Mouse (Mus musculus) MEL (cell line): Measurements from ENCODE around the gene Rpl18a. TPM values are rescaled to one million over a fixed set of nuclear protein-coding genes. Genes with fewer than 3 reads are reported as not detected.

Source experiments
- DNase-seq: peaks from one replicate; pipeline ENCODE4 v3.0.0; 2011; ENCODE audit warnings: low read depth, low spot score
- H3K27ac ChIP-seq: 2 replicates; pipeline ENCODE4 v1.5.1; 2012; ENCODE audit warnings: low read depth, mild to moderate bottlenecking, control low read depth, low read length, moderate library complexity; ENCODE audit not compliant: control insufficient read depth
- H3K27me3 ChIP-seq, 2 experiments: fragments of 150-350 bp in 1 of 2; sonication (generic) in 1 of 2; 2 replicates each; pipeline ENCODE4 v1.6.1; 2012; ENCODE audit warnings: low read length in 2 of 2, mild to moderate bottlenecking in 2 of 2, improper control_type of control experiment in 1 of 2, moderate library complexity in 1 of 2; ENCODE audit not compliant: insufficient read depth in 2 of 2, control insufficient read depth in 1 of 2
- H3K36me3 ChIP-seq, 2 experiments: 2 replicates each; pipeline ENCODE4 v1.6.1; 2012 to 2014; ENCODE audit warnings: low read length in 2 of 2, improper control_type of control experiment in 1 of 2, inconsistent platforms in 1 of 2, mild to moderate bottlenecking in 1 of 2; ENCODE audit not compliant: insufficient read depth in 2 of 2, control insufficient read depth in 1 of 2
- H3K4me1 ChIP-seq, 2 experiments: fragments of 150-350 bp in 1 of 2; sonication (generic) in 1 of 2; 2 replicates each; pipeline ENCODE4 v1.6.1; 2012; ENCODE audit warnings: low read length in 2 of 2, improper control_type of control experiment in 1 of 2, mild to moderate bottlenecking in 1 of 2; ENCODE audit not compliant: insufficient read depth in 2 of 2, control insufficient read depth in 1 of 2
- H3K4me3 ChIP-seq, 2 experiments: fragments of 150-350 bp in 1 of 2; sonication (generic) in 1 of 2; 2 replicates each; pipeline ENCODE4 v1.5.1; 2012; ENCODE audit warnings: low read depth in 2 of 2, low read length in 2 of 2, mild to moderate bottlenecking in 2 of 2, moderate library complexity in 2 of 2, control low read depth in 1 of 2, improper control_type of control experiment in 1 of 2; ENCODE audit not compliant: control insufficient read depth in 1 of 2, insufficient read depth in 1 of 2
- H3K79me2 ChIP-seq: 2 replicates; pipeline ENCODE4 v1.6.1; 2012; ENCODE audit warnings: mild to moderate bottlenecking, low read length, moderate library complexity; ENCODE audit not compliant: control insufficient read depth, poor library complexity, insufficient read depth
- H3K9ac ChIP-seq: 2 replicates; pipeline ENCODE4 v1.6.1; 2012; ENCODE audit warnings: low read depth, mild to moderate bottlenecking, control low read depth, low read length, moderate library complexity; ENCODE audit not compliant: control insufficient read depth, poor library complexity, severe bottlenecking
- H3K9me3 ChIP-seq: fragments of 150-350 bp; sonication (generic); replicated peaks from 2 replicates; pipeline ENCODE4 v1.6.1; 2012; ENCODE audit warnings: mild to moderate bottlenecking, low read length, improper control_type of control experiment, moderate library complexity; ENCODE audit not compliant: insufficient read depth
- BHLHE40 ChIP-seq: IDR thresholded peaks from 2 replicates; pipeline ENCODE4 v1.6.1; 2012; ENCODE audit warnings: low read depth, mild to moderate bottlenecking, inconsistent platforms, low read length, improper control_type of control experiment, borderline replicate concordance
- CHD1 ChIP-seq: IDR thresholded peaks from 2 replicates; pipeline ENCODE4 v1.6.1; 2012; ENCODE audit warnings: low read depth, mild to moderate bottlenecking, inconsistent platforms, low read length, improper control_type of control experiment
- CHD2 ChIP-seq: IDR thresholded peaks from 2 replicates; pipeline ENCODE4 v1.6.1; 2011; ENCODE audit warnings: low read length, improper control_type of control experiment
- E2F4 ChIP-seq: IDR thresholded peaks from 2 replicates; pipeline ENCODE4 v1.6.1; 2011; ENCODE audit warnings: low read depth, low read length, improper control_type of control experiment, borderline replicate concordance
- ETS1 ChIP-seq: IDR thresholded peaks from 2 replicates; pipeline ENCODE4 v1.6.1; 2012; ENCODE audit warnings: low read depth, mild to moderate bottlenecking, inconsistent platforms, low read length, improper control_type of control experiment, moderate library complexity
- GABPA ChIP-seq: IDR thresholded peaks from 2 replicates; pipeline ENCODE4 v1.6.1; 2012; ENCODE audit warnings: low read depth, mild to moderate bottlenecking, inconsistent platforms, low read length, improper control_type of control experiment, moderate library complexity
- GATA1 ChIP-seq: IDR thresholded peaks from 2 replicates; pipeline ENCODE4 v1.6.1; 2011; ENCODE audit warnings: low read depth, low read length, improper control_type of control experiment
- HCFC1 ChIP-seq: IDR thresholded peaks from 2 replicates; pipeline ENCODE4 v1.6.1; 2012; ENCODE audit warnings: low read depth, mild to moderate bottlenecking, inconsistent platforms, low read length, improper control_type of control experiment, moderate library complexity
- JUND ChIP-seq: IDR thresholded peaks from 2 replicates; pipeline ENCODE4 v1.6.1; 2011; ENCODE audit warnings: low read depth, mild to moderate bottlenecking, improper control_type of control experiment, low read length
- KAT2A ChIP-seq: conservative IDR thresholded peaks from 2 replicates; pipeline ENCODE4 v1.6.1; 2012; ENCODE audit warnings: low read depth, low read length, improper control_type of control experiment, inconsistent platforms
- MAFK ChIP-seq: IDR thresholded peaks from 2 replicates; pipeline ENCODE4 v1.6.1; 2011; ENCODE audit warnings: low read depth, mild to moderate bottlenecking, low read length, improper control_type of control experiment, borderline replicate concordance
- MEF2A ChIP-seq: IDR thresholded peaks from 2 replicates; pipeline ENCODE4 v1.6.1; 2014; ENCODE audit warnings: low read depth, mild to moderate bottlenecking, inconsistent platforms, low read length, improper control_type of control experiment; ENCODE audit not compliant: poor library complexity, insufficient replicate concordance, severe bottlenecking; ENCODE audit errors: extremely low read depth
- MXI1 ChIP-seq: IDR thresholded peaks from 2 replicates; pipeline ENCODE4 v1.6.1; 2011; ENCODE audit warnings: mild to moderate bottlenecking, low read depth, low read length, improper control_type of control experiment
- MYB ChIP-seq: IDR thresholded peaks from 2 replicates; pipeline ENCODE4 v1.6.1; 2011; ENCODE audit warnings: mild to moderate bottlenecking, low read depth, low read length, improper control_type of control experiment
- MYC ChIP-seq: IDR thresholded peaks from 2 replicates; pipeline ENCODE4 v1.6.1; 2011; ENCODE audit warnings: low read depth, mild to moderate bottlenecking, low read length, improper control_type of control experiment, moderate library complexity
- NELFE ChIP-seq: IDR thresholded peaks from 2 replicates; pipeline ENCODE4 v1.6.1; 2011; ENCODE audit warnings: low read depth, low read length, improper control_type of control experiment
- NRF1 ChIP-seq: IDR thresholded peaks from 2 replicates; pipeline ENCODE4 v1.6.1; 2014; ENCODE audit warnings: low read depth, mild to moderate bottlenecking, inconsistent platforms, low read length, improper control_type of control experiment, moderate library complexity; ENCODE audit not compliant: poor library complexity, insufficient read depth, severe bottlenecking
- POLR2A ChIP-seq, 2 experiments: IDR thresholded peaks; 2 replicates each; pipeline ENCODE4 v1.6.1; 2011 to 2012; ENCODE audit warnings: low read length in 2 of 2, mild to moderate bottlenecking in 2 of 2, control low read depth in 1 of 2, improper control_type of control experiment in 1 of 2, low read depth in 1 of 2, moderate library complexity in 1 of 2; ENCODE audit not compliant: control insufficient read depth in 1 of 2, insufficient read depth in 1 of 2, poor library complexity in 1 of 2
- POLR2AphosphoS2 ChIP-seq: IDR thresholded peaks from 2 replicates; pipeline ENCODE4 v1.6.1; 2011; ENCODE audit warnings: low read length, improper control_type of control experiment
- POLR2AphosphoS5 ChIP-seq: IDR thresholded peaks from 2 replicates; pipeline ENCODE4 v1.6.1; 2012; ENCODE audit warnings: low read depth, borderline replicate concordance, mild to moderate bottlenecking, inconsistent platforms, low read length, moderate library complexity, mixed read lengths
- RAD21 ChIP-seq: IDR thresholded peaks from 2 replicates; pipeline ENCODE4 v1.6.1; 2011; ENCODE audit warnings: mild to moderate bottlenecking, low read depth, low read length, improper control_type of control experiment
- SIN3A ChIP-seq: IDR thresholded peaks from 2 replicates; pipeline ENCODE4 v1.6.1; 2012; ENCODE audit warnings: low read length, improper control_type of control experiment, inconsistent platforms
- SMC3 ChIP-seq: IDR thresholded peaks from 2 replicates; pipeline ENCODE4 v1.6.1; 2011; ENCODE audit warnings: low read depth, low read length, improper control_type of control experiment
- TAL1 ChIP-seq: IDR thresholded peaks from 2 replicates; pipeline ENCODE4 v1.6.1; 2012; ENCODE audit warnings: mild to moderate bottlenecking, inconsistent platforms, low read length, moderate library complexity, mixed read lengths
- USF2 ChIP-seq, 2 experiments: IDR thresholded peaks; 2 replicates each; pipeline ENCODE4 v1.6.1; 2011 to 2012; ENCODE audit warnings: improper control_type of control experiment in 2 of 2, low read length in 2 of 2, borderline replicate concordance in 1 of 2, inconsistent platforms in 1 of 2, low read depth in 1 of 2, mild to moderate bottlenecking in 1 of 2; ENCODE audit not compliant: insufficient read depth in 1 of 2
- ZMIZ1 ChIP-seq: IDR thresholded peaks from 2 replicates; pipeline ENCODE4 v1.6.1; 2012; ENCODE audit warnings: low read depth, mild to moderate bottlenecking, inconsistent platforms, low read length, improper control_type of control experiment, moderate library complexity
- ZNF384 ChIP-seq: IDR thresholded peaks from 2 replicates; pipeline ENCODE4 v1.6.1; 2012; ENCODE audit warnings: low read depth, mild to moderate bottlenecking, inconsistent platforms, low read length, improper control_type of control experiment
- polyA plus RNA-seq, 2 experiments: library from polyadenylated mRNA; stranded (reverse) in 1 of 2; unstranded in 1 of 2; fragments of >175 nt in 1 of 2; fragments of >200 nt in 1 of 2; gene quantifications; 2 replicates each; pipeline versions ENCODE4 v1.2.1 to v1.2.4; 2012; ENCODE audit warnings: low replicate concordance in 2 of 2, low read depth in 1 of 2; ENCODE audit not compliant: insufficient read length in 2 of 2, insufficient read depth in 1 of 2, missing spikeins in 1 of 2
- total RNA-seq: library from RNA; depleted of rRNA; stranded (reverse); fragments of 300-350 nt; gene quantifications from 2 replicates; pipeline ENCODE4 v1.2.3, GENCODE M21; 2012

Gene Rpl18a
- total and polyA plus RNA-seq, 3 experiments: 5,399 to 5,671 TPM; not detected in 1

DNA sequence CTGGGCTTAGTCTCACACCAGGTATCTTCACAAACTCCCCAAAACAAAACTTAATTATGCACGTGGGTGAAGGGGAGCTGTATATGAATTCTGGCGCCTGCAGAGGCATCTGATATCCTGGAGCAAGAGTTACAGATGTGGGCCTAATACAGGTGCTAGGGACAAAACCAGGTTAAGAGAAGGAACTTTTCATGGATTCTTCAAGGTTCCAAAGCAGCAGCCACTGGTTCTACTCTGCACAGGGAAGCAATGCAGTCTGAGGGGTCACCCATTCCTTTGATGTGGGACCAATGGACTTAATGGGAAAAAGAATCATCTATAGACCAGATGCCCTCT lies 2.9 kb downstream of the Rpl18a start:
- H3K9me3 ChIP-seq: no peaks in the 10 kb centered on the region
- H3K79me2 ChIP-seq: peaks cover 19% of the 10 kb centered on the region
- H3K9ac ChIP-seq: no peak overlapping the region
- DNase-seq: peak; percentile 63
- no peaks in the 10 kb centered on the region for H3K27me3 ChIP-seq
- H3K4me1 ChIP-seq: peaks cover 4 to 9% of the 10 kb centered on the region in 2 experiments; a peak in 3 of 4 replicates
- peaks cover 7 to 15% of the 10 kb centered on the region in 2 experiments; a peak in 3 of 4 replicates for H3K36me3 ChIP-seq
- peak overlapping the region; percentile 21 for H3K27ac ChIP-seq
- TF ChIP-seq POLR2A (IDR thresholded peaks at IDR 0.05; ENCODE audit: control insufficient read depth in 1 of 2, insufficient read depth in 1 of 2, low read depth in 1 of 2, low read length in 2 of 2, poor library complexity in 1 of 2): peak in 1 of 2 experiments; percentile 34; a peak in 2 of 4 replicates
- no peak for TF ChIP-seq GABPA
- TF ChIP-seq CHD1: no peak
- TF ChIP-seq ZNF384: no peak
- peak; percentile 16; the same call in 1 of the 2 replicates for TF ChIP-seq ZMIZ1
- no peak for TF ChIP-seq NELFE
- TF ChIP-seq MYC: 0 out of 2 replicates have a peak, but pooled peaks have one; percentile 2
- TF ChIP-seq MEF2A: no peak
- TF ChIP-seq RAD21: no peak
- no peak for TF ChIP-seq SMC3
- TF ChIP-seq POLR2AphosphoS5: no peak
- no peak for TF ChIP-seq MXI1
- TF ChIP-seq KAT2A: no peak
- no peak for TF ChIP-seq E2F4
- TF ChIP-seq MYB: 0 out of 2 replicates have a peak, but pooled peaks have one; percentile 2
- TF ChIP-seq MAFK: peak; percentile 34; the same call in 1 of the 2 replicates
- TF ChIP-seq, all 39 proteins: peak for 5
- H3K4me3 ChIP-seq: no peak overlapping the region

DNA sequence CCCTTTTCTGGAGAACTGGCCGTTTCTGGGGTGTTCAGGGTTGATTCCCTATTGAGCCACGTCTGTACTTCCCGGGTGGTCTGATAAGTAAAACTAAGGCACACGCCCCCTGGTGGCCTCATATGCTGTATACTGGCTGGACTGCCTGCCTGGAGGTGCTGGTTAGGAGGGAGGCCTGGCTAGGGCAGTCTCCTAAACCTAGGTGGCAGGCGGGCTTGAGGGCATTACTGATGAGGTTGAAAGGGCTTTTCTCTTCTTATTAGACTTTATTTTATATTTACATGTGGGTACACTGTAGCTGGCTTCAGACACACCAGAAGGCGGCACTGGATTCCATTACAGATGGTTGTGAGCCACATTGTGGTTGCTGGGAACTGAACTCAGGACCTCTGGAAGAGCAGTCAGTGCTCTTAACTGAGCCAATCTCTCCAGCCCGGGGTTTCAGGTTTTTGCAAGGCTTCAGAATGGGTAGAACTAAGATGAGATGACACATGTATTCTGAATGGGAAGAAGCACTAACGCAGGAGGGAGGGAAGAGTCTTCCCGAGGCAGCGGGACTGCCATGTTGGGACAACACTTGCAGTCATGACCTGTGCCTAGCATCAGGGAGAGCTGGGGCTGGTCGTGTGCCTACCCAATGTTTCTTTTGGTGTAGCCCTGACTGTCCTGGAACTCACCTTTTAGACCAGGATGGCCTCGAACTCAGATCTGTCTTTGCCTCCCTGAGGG lies 3.4 kb downstream of the Rpl18a start:
- Histone ChIP-seq H3K9me3 (no peaks in the 10 kb centered on the region), H3K4me3 (no peak overlapping the region), H3K9ac (no peak overlapping the region), H3K4me1 (peaks cover under 1 to 4% of the 10 kb centered on the region in 2 experiments; a peak in 3 of 4 replicates), H3K27me3 (no peaks in the 10 kb centered on the region), H3K79me2 (peaks cover 19% of the 10 kb centered on the region), H3K27ac (peak overlapping the region; percentile 21; the same call in 1 of the 2 replicates), H3K36me3 (peaks cover 7 to 12% of the 10 kb centered on the region in 2 experiments; a peak in 3 of 4 replicates)
- peak; percentile 93 for DNase-seq
- TF ChIP-seq TAL1: no peak
- TF ChIP-seq E2F4: no peak
- TF ChIP-seq MYB: peak; percentile 52; the same call in 1 of the 2 replicates
- peak; percentile 66 for TF ChIP-seq ZMIZ1
- peak; percentile 31 to 68; a peak in 2 of 4 replicates for TF ChIP-seq POLR2A (IDR thresholded peaks at IDR 0.05; ENCODE audit: control insufficient read depth in 1 of 2, insufficient read depth in 1 of 2, low read depth in 1 of 2, low read length in 2 of 2, poor library complexity in 1 of 2)
- no peak for TF ChIP-seq NRF1
- 0 out of 2 replicates have a peak, but pooled peaks have one; percentile 24 for TF ChIP-seq MYC
- no peak for TF ChIP-seq USF2 (IDR thresholded peaks at IDR 0.05; ENCODE audit: borderline replicate concordance in 1 of 2, insufficient read depth in 1 of 2, low read depth in 1 of 2, low read length in 2 of 2)
- TF ChIP-seq SMC3: peak; percentile 45
- TF ChIP-seq CHD2: peak; percentile 41
- TF ChIP-seq GATA1: 0 out of 2 replicates have a peak, but pooled peaks have one; percentile 10
- no peak for TF ChIP-seq MEF2A
- no peak for TF ChIP-seq ZNF384
- TF ChIP-seq SIN3A: peak; percentile 25; the same call in 1 of the 2 replicates
- no peak for TF ChIP-seq JUND
- TF ChIP-seq HCFC1: 0 out of 2 replicates have a peak, but pooled peaks have one; percentile 31
- no peak for TF ChIP-seq ETS1
- peak; percentile 100 for TF ChIP-seq POLR2AphosphoS2
- TF ChIP-seq BHLHE40: no peak
